Mouse (Mus musculus) heart, adult 18-20 months (tissue): Measurements from ENCODE around the gene Lhx6. TPM values are rescaled to one million over a fixed set of nuclear protein-coding genes. Genes with fewer than 3 reads are reported as not detected.
A peak's percentile ranks its signal among the peaks of the same experiment; 100 is the strongest.

ENCODE experiments used
- DNase-seq, 2 experiments: peaks; one replicate each; pipeline ENCODE4 v3.0.0; 2021 to 2022; ENCODE audit warnings: mixed read lengths in 1 of 2
- total RNA-seq, 2 experiments: library from RNA; stranded (reverse); gene quantifications; 2 replicates each; pipeline ENCODE4 v1.2.3; 2021

Lhx6 gene
- total RNA-seq, 2 experiments from 2014 or later = 1.6 to 1.7 TPM

DNA sequence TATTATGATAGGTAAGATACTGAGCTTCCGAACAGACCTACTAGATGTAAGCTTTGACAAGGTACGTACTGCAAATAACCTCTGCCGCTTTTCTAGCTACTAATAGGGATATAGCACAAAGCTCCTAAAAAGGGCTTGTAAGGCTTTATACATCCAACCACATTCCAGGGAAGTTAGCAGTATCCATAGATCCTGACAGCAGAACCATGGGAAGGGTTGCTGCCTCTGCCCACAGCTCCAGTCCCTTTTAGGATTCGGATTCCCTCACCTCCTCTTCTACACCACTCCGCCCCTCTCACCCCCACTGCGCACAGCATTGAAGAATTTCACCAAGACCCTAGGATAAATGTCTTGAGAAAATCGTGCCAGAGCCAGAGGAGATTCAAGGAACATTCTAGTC lies 11.9 kb downstream of the Lhx6 start:
- DNase-seq = no peak

GRCm38 (mm10) chr2:36092748-36093147 lies 12.5 kb downstream of the Lhx6 start:
- DNase-seq = no peak

GRCm38 (mm10) chr2:36090853-36091741 lies 14.1 kb downstream of the Lhx6 start:
- DNase-seq = peak; percentile 22 to 46

- DNase-seq = no peak
Measured at GRCm38 (mm10) chr2:36089190-36089589, 16.0 kb downstream of the Lhx6 start.

GRCm38 (mm10) chr2:36085041-36085440 lies 20.2 kb downstream of the Lhx6 start:
- DNase-seq = no peak

DNA sequence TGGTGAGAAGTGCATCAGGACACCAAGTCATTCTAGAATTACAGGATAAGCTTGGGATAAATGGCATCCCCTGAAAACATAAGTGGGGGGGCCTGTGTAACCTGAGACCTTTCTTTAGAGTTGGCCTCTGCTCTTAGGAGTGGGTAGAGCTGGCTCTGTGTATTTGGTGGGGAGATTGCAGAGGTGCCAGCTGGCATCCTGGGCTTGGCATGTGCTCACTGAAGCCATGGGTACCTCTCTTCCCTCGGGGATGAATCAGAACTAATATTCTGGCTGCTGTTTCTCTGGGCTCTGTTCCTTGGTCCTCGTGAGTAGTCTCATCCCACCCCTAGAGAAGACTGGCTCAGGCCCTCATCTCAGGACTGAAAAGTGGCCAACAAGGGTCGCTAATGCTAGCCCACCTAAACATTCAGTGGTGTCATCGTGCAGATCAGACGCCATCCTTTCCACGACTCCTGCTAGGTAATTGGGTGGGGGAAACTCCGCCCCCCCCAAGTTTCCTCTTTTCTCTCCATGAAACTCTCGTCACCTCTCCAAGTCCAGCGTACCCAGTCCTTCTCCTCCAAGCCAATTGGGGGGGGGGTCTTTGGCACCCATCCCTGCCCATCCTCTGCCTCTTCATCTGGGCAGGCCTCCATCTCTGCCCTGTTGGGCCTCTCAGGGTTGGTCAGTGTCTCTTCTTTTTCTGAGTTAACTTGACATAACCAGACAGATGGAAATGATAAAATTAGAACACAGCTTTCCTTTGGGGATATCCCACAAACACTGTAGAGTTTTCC lies 22.2 kb downstream of the Lhx6 start:
- no peak for DNase-seq

GRCm38 (mm10) chr2:36081446-36081845 lies 23.8 kb downstream of the Lhx6 start:
- DNase-seq = no peak

- DNase-seq = no peak
Measured at GRCm38 (mm10) chr2:36077160-36077761, 27.9 kb downstream of the Lhx6 start.

- DNase-seq = no peak
Measured at GRCm38 (mm10) chr2:36075210-36075609, 30.0 kb downstream of the Lhx6 start.

DNA sequence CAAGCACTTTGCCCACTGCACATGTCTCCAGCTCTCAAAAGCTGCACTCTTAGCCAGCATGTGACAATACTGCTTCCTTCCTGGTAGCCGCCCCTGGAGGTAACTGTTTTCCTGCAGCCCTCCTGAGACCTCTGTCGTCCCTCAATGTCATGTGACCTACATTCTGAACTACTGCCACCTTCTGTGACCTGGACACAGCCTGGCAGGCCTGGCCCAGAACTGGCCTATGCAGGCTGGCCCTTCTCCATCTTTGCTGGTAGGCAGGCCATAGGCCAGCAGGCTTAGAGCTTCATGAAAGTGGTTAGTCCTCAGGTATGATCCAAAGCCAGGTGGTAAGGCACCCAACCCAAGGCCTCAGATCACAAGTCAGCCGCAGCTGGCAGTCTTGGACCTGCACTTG lies 31.4 kb downstream of the Lhx6 start:
- peak in 1 of 2 experiments; percentile 46 for DNase-seq

- no peak for DNase-seq
Measured at GRCm38 (mm10) chr2:36071660-36072305, 33.4 kb downstream of the Lhx6 start.

- no peak for DNase-seq
Measured at GRCm38 (mm10) chr2:36067132-36067531, 38.1 kb downstream of the Lhx6 start.

DNA sequence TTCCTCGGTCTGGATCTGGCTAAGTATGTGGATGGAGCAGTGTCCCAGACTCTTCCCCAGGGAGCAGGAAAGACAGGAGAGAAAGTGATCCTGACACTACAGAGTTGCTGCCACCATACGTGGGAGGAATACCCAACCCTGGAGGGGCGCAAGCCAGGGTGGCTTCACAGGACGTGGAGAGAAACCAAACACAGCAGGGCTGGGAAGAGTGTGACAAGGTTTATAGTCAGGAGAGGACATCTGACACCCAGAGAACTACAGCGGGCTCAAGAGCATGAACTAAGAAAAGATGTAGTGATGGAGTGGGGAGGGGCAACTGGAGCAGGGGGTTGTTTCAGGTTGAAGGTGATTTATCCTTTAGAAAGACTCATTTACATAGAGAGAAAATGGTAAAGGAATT lies 43.8 kb downstream of the Lhx6 start:
- no peak for DNase-seq

DNA sequence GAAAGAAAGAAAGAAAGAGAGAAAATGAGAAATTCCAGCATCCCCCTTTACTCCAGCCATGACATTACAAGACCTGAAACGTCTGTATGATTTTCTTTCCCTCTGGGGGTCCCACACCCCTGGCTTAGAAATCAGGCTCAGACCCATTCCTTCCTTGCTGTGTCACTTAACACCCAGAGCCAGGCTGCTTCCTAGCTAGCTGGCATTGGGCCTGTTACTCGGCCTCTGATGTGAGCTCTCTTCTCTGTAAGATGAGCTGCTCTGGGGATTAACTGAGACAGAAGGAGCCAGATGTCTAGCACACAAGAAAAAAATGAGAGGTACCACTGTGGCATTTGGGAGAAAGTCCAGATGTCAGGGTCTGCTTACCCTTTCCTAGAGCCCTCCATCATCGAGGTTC lies 49.0 kb downstream of the Lhx6 start:
- no peak for DNase-seq

GRCm38 (mm10) chr2:36053249-36053648 lies 52.0 kb downstream of the Lhx6 start:
- no peak for DNase-seq

DNA sequence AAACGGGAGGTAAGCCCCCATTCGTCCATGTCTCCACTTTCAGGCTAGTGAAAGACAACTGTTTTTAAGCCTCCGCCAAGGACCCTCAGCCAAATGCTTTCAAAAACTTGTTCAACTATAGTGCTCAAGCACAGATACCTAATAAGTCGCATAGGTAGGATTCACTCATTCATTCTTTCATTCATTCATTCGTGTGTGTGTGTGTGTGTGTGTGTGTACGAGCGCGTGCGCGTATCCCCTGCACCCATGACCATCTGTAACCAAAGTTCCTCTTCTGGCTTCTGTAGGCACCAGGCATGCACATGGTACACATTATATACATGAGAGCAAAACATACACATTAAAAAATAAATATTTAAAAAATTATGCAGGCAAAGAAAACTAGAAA lies 55.6 kb downstream of the Lhx6 start:
- no peak for DNase-seq

GRCm38 (mm10) chr2:36048748-36049566 lies 56.3 kb downstream of the Lhx6 start, which contains the start of the genes Ndufa8 and Morn5:
Ndufa8 (minus strand) TSS chr2:36049406.
Morn5 (plus strand) TSS chr2:36049458.
- DNase-seq = peak; percentile 98 to 99

GRCm38 (mm10) chr2:36048164-36048563 lies 57.0 kb downstream of the Lhx6 start:
- no peak for DNase-seq

DNA sequence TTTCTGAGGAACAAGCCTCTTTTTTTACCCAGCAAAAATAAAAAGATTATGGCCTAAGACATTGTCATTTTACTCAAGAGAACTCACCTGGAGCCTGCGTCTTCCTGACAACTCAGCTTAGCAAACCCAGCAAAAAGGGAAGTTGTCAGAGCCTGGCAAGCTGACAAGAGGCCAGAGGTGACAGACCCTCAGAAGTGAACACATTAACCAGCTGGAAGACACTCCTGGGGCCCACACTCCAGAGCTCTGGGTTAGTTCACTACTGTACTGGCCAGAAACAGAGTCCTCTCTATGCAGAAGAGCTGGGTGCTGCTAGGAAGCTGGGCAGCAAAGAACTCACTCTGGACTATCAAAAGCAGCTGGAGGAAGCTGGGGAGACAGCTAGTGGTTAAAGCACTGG lies 64.3 kb downstream of the Lhx6 start:
- peak in 1 of 2 experiments; percentile 32 for DNase-seq

GRCm38 (mm10) chr2:36039297-36039985 lies 65.8 kb downstream of the Lhx6 start:
- DNase-seq = peak in 1 of 2 experiments; percentile 9
